Mouse (Mus musculus) heart, postnatal 0 days (tissue): ENCODE data around the gene Acvr1b.

ENCODE experiments used
- CTCF ChIP-seq: IDR thresholded peaks from 2 replicates; pipeline ENCODE4 v1.5.1; 2016; ENCODE audit warnings: antibody characterized with exemption, control low read depth, low read depth
- EP300 ChIP-seq: IDR thresholded peaks from 2 replicates; pipeline ENCODE4 v1.6.1; 2016; ENCODE audit warnings: antibody characterized with exemption, low read depth

DNA sequence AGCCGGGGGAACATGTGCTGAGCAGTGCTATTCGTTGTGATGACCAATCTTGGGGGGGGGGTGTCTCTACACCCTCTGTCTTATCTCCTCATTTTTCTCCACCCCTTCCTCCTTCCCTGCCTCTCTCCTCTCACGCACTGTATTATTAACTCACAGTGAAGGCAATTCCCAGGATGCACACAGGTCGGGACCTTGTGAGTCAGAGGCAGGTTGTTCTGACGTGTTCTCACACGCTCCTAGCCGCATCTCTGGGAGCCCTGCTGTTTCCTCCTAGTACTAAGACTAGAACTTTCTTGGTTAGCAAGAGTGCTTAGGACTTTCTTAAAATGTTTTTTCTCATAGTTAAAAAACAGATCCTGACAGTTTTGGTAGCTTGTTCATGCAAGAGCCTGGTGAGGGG, 30.9 kb downstream of the Acvr1b start:
- no peak for TF ChIP-seq EP300
- TF ChIP-seq CTCF = no peak
